Mouse (Mus musculus) naive thymus-derived CD4-positive, alpha-beta T cell, adult 2 months (primary cell): ENCODE measurements around the gene Myo1d.

Source experiments
- DNase-seq: peaks from one replicate; pipeline ENCODE4 v3.0.0-alpha.2; 2011; ENCODE audit warnings: low read depth

The Myo1d gene

DNA sequence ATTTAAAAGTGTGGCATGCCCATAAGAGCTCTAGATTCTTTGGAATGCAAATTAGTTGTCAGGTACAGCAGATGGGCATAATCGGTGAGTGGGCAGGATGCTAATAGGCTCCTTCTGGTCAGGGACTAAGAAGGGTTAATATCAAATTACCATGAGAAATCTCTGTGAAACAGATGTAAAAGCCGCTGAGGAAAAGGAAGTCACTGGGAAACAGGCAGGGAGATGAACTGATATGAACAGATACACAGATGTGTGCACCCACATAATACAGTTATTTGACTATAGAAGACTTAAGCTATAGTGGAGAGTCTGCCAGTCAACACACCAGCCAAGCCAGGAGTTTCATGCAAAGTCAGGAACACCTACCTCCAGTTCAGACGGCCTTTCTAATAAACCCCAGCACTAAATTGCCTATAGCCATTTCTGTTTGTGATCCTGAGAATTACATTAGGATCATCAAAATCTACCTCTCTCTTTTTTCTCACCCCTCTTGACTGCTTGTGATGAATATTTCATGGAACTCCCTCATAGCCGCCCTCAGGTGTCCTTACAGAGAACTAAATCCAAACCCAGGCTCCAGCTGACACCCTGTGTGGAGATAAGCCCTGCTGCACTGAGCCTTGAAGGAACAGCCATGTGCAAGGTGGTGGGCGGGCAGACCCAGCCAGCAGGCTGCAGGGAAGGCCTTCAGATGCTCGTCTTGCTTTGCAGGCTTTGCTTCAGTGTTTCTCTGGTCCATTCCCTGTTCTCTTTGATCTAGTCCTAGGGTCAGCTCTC lies 164.7 kb downstream of the Myo1d start:
- no peak for DNase-seq

DNA sequence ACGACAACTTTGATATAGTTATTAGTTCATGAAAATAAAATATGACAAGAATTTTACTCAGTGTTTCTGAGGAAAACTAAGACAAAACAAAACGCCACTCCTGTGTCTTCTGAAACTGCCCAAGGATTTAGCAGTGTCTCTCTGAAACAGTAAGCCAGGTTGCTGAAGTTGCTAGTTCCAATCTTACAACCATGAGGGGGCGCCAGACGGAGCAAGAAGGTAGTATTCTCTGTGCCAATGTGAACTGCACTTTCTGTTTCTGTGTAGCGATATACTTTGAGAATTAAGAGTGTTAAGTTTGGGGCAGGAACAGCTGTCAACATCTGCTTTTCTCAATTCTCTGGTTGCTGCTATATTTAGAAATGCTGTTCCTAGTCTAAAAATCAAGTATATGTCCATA lies 165.4 kb downstream of the Myo1d start:
- DNase-seq: peak; percentile 77

GRCm38 (mm10) chr11:80613534-80613933 lies 166.3 kb downstream of the Myo1d start:
- no peak for DNase-seq

DNA sequence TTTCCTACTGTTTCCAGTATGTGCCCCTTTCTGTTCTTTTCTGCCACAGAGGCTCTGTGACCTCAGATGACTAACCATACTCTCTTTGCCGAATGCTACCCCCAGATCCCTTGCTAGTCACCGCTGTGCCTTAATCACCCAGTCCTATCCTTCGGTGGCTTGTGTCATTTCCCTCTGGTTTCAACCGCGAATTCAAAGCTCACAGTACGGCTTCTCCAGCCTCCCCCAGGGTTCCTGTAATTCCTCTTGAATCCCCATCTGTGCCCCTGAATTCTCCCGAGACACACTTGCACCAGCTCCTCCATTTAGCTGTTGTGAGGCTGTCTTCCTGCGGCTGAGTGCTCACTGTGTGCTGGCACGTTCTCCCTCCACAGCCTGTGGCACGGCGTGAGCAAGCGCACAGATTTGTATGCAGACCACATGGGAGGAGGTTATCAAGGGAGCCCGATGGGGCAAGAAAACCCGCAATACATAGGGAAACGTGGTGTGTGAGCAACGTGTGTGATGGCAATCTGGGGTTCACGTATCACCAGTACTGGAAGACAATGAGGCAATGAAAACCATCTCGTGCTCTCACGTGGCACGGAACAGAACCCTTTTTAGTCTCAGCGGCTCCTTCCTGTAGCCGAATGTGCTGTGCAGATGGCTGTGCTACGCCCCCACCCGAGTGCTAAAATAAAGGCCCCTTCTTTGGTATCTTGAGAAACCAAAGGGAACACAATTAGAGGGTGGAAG lies 177.0 kb downstream of the Myo1d start:
- DNase-seq: peak; percentile 66

DNA sequence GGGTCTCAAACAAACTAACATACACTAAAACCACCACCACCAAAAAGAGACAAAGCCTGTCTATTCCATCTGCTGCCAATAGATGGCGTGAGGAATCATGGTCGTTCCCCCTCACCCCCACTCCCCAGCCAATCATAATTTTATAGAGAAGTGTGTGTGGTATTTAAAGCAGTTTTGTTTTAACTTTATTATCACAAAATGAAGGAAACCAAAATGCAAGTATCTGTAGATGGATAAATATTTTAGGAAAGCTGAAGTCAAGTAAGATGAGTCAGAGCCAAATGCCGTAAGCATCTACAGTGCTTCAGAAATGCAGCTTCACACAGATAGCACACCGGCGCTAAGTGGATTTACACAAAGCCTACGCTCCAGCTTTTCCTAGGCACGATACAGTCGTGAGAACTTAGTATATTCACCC lies 177.8 kb downstream of the Myo1d start:
- peak; percentile 57 for DNase-seq

GRCm38 (mm10) chr11:80601040-80601864 lies 178.6 kb downstream of the Myo1d start:
- DNase-seq: no peak

GRCm38 (mm10) chr11:80595482-80595881 lies 184.3 kb downstream of the Myo1d start:
- no peak for DNase-seq

DNA sequence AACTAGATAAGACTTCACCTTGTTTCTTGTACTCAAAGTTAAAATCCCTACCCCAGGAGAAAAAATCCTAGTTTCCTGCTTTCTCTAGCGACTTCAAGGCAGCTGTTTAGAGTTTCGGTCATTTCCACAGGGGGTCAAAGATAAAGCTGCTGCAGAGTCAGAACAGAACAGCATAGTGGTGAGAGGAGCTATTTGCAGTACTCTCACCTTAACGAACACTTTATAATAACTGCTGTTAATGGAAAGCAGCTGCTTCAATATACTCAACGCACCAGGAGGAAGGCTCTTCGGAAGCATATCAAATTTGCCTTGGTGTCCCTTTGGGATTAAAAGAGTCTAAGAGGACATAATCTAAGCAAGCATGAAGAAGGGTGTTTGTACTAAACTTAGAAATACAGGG lies 190.4 kb downstream of the Myo1d start:
- DNase-seq: no peak

- DNase-seq: no peak
These were observed 194.1 kb downstream of the Myo1d start for GRCm38 (mm10) chr11:80585761-80586160.

DNA sequence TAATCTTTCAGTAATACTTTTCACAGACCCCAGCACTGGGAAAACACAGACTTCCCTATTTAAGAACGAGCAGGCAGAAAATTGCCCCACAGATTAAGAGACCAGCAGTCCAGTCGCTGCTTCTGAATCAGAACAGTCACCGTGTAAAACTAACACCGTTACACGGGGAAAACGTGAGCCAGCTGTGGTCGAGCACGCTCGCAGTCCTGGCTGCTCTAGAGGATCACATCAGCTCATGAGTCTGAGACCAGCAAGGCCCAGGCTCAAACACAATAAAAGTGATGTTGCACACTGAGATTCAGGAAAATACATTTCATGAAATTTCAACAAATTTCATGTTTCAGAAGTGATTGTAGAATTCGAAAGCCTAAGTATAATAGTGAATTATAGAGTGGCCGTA lies 194.6 kb downstream of the Myo1d start:
- no peak for DNase-seq

- DNase-seq: no peak
These were observed 199.3 kb downstream of the Myo1d start for GRCm38 (mm10) chr11:80580494-80580893.

- DNase-seq: no peak
These were observed 201.8 kb downstream of the Myo1d start for GRCm38 (mm10) chr11:80577747-80578640.

DNA sequence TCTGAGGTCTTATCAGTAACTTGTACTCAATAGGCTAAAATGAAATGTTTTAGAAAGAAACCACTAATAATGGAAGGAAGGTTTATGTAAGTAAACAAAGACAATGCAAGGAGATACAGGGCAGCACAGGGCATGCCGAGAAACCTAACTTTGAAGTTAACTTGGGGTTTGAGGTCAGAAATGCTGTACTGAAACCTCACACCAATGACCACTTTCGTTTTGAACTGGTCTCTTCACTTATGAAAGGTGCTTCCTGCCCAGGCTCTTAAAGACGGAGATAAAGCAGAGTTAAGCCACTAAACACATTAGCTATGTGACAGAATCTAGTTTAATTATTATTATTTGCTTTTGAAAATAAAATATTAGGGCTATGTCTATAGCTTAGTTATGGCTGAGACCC lies 204.0 kb downstream of the Myo1d start:
- no peak for DNase-seq

- no peak for DNase-seq
These were observed 213.5 kb downstream of the Myo1d start for GRCm38 (mm10) chr11:80566286-80566685.

GRCm38 (mm10) chr11:80564975-80565965 lies 214.6 kb downstream of the Myo1d start:
- no peak for DNase-seq

- DNase-seq: peak; percentile 63
These were observed 217.3 kb downstream of the Myo1d start for GRCm38 (mm10) chr11:80562479-80562878.

DNA sequence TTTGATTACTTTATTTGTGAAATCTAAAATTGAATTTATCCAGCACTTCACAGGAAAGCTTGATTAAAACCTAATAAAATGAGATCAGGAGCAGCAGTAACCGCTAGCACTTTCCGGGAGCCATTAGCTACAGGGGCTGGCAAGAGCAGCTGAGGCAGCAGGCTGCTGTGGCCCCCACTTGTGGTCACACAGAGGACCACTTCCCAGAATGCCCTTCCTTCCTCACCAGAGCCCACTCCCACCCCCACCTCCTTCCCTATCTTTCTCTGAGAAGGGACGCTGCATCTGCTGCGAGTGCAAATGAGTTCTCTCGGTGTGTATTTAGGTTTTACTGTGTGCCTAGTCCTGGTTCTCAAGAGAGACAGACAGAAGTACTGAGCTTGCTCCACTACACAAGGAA lies 219.1 kb downstream of the Myo1d start:
- DNase-seq: no peak

DNA sequence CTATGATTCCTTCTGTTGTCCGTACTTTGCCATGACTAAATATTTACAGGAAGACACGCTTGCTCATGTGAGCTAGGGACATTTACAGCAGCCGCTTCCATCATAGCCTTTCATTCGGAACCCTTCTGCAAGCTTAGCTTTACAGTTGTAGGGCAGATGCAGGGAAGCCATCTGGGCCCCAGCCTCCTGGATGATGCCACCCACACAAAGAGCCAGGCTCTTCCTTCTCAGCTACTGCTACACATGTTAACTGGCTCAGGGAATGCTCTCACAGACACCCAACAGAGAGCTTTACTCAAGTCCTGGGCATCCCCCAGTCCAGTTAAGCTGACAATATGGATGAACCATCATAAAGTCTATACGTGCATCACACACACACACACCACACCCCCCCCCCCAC lies 224.4 kb downstream of the Myo1d start:
- DNase-seq: no peak

DNA sequence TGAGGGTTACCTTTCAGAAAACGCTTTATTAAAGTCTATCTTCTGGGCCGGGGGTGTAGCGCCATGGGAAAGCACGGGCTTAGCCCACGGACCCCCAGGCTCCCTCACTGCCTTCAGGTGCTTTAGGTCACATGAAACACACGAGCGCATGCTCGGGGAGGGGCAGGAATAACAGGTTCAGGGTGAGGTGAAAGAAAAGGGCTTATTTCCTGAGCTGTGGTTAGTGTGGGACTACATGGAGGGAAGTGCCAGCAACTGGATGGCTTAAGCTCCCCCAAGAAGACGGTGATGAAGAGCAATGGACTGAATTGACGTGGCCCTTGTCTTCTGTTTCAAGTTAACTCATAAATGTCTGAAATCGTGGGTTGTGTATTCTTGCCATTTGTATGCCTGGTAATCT lies 226.8 kb downstream of the Myo1d start:
- no peak for DNase-seq

DNA sequence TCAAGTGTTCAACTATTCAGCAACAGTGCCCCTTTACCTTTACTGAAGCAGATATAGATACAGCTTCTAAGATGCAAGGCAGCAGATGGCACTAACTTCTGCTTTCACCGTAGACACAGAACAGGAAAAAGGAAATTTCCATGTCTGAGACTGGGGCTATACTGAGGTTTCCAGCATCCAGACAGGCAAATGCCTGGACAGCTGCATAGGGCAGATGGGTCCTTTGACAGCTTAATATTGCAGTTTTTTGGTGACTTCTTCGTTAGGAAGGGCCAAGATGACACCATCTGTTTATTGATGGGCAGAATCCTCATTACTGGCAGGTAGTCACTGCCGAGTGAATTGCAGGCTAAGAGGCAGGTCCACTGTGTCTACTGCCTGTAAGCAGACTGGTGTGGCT lies 228.2 kb downstream of the Myo1d start:
- no peak for DNase-seq
